Mouse (Mus musculus) lung, embryonic 14.5 days (tissue): ENCODE data around the gene Clasrp. TPM values are rescaled to one million over a fixed set of nuclear protein-coding genes. Genes with fewer than 3 reads are reported as not detected.

Experiments
- ATAC-seq: fragments of 200-750 bp; cut with Nextera tagmentation; 2 replicates; pipeline ENCODE4 v1.8.0; 2017; ENCODE audit warnings: mild to moderate bottlenecking, moderate TSS enrichment, moderate library complexity; ENCODE audit not compliant: insufficient read depth
- DNase-seq: peaks from one replicate; pipeline ENCODE4 v3.0.0-alpha.2; 2015
- H3K27ac ChIP-seq: fragments of 300-500 bp; sonication (generic); 2 replicates; pipeline ENCODE4 v1.5.1; 2014; ENCODE audit warnings: low read depth, mild to moderate bottlenecking, moderate library complexity
- H3K27me3 ChIP-seq: fragments of 300-500 bp; sonication (generic); 2 replicates; pipeline ENCODE4 v1.6.1; 2014; ENCODE audit warnings: low read length, control low read depth; ENCODE audit not compliant: insufficient read depth
- H3K36me3 ChIP-seq: fragments of 300-500 bp; sonication (generic); 2 replicates; pipeline ENCODE4 v1.6.1; 2014; ENCODE audit warnings: control low read depth; ENCODE audit not compliant: insufficient read depth
- H3K4me1 ChIP-seq: fragments of 300-500 bp; sonication (generic); 2 replicates; pipeline ENCODE4 v1.6.1; 2014; ENCODE audit warnings: antibody characterized with exemption, control low read depth; ENCODE audit not compliant: insufficient read depth
- H3K4me2 ChIP-seq: fragments of 300-500 bp; sonication (generic); 2 replicates; pipeline ENCODE4 v1.6.1; 2014; ENCODE audit warnings: mild to moderate bottlenecking
- H3K4me3 ChIP-seq: fragments of 300-500 bp; sonication (generic); 2 replicates; pipeline ENCODE4 v1.5.1; 2014; ENCODE audit warnings: low read depth, low read length
- H3K9ac ChIP-seq: fragments of 300-500 bp; sonication (generic); 2 replicates; pipeline ENCODE4 v1.6.1; 2014
- H3K9me3 ChIP-seq: fragments of 300-500 bp; sonication (generic); 2 replicates; pipeline ENCODE4 v1.6.1; 2016; ENCODE audit warnings: low read depth, low read length, control low read depth
- CTCF ChIP-seq: IDR thresholded peaks from 2 replicates; pipeline ENCODE4 v1.5.1; 2016; ENCODE audit warnings: antibody characterized with exemption, low read depth
- WGBS: fragments of 180-500 bp; shearing (Covaris S2); extraction: QIAGEN DNeasy Blood & Tissue Kit; methylation state at CpG from one replicate; pipeline ENCODE4 v1.1.7; 2014; 5-methylcytosine and 5-hydroxymethylcytosine counted together
- polyA plus RNA-seq: library from polyadenylated mRNA; unstranded; fragments of >200 nt; fragmentation: Nextera tagmentation; extraction: Ambion mirVana; gene quantifications from 2 replicates; pipeline ENCODE4 v1.2.1, GENCODE M21; 2014

Gene Clasrp
- polyA plus RNA-seq, 1 experiment from 2014 or later: 51.5 TPM

GRCm38 (mm10) chr7:19586269-19586668, 18.0 kb downstream of the Clasrp start:
- H3K27ac ChIP-seq: no peak overlapping the region
- ATAC-seq (no peak), DNase-seq (no peak)
- 80% methylated on average over 46 of the region's 46 CpGs for WGBS
- no peak for TF ChIP-seq CTCF
- no peaks in the 10 kb centered on the region for H3K27me3 ChIP-seq
- H3K4me2 ChIP-seq: no peak overlapping the region
- no peak overlapping the region for H3K4me3 ChIP-seq
- H3K9me3 ChIP-seq: no peaks in the 10 kb centered on the region
- H3K9ac ChIP-seq: no peak overlapping the region
- peaks cover 96% of the 10 kb centered on the region for H3K36me3 ChIP-seq
- H3K4me1 ChIP-seq: no peaks in the 10 kb centered on the region

GRCm38 (mm10) chr7:19580634-19581033, 23.7 kb downstream of the Clasrp start:
- Histone ChIP-seq H3K9ac (no peak overlapping the region), H3K36me3 (peaks cover 53% of the 10 kb centered on the region), H3K4me2 (no peak overlapping the region), H3K4me3 (no peak overlapping the region), H3K9me3 (no peaks in the 10 kb centered on the region), H3K27me3 (peaks cover 32% of the 10 kb centered on the region), H3K4me1 (0 out of 2 replicates have a peak, but pooled peaks cover 3% of the 10 kb centered on the region), H3K27ac (no peak overlapping the region)
- WGBS: 75% methylated on average over 8 of the region's 8 CpGs
- DNase-seq (no peak), ATAC-seq (no peak)
- TF ChIP-seq CTCF: no peak

- Histone ChIP-seq H3K9me3 (no peaks in the 10 kb centered on the region), H3K4me3 (no peak overlapping the region), H3K4me1 (0 out of 2 replicates have a peak, but pooled peaks cover 3% of the 10 kb centered on the region), H3K36me3 (peaks cover 44% of the 10 kb centered on the region), H3K27me3 (peaks cover 32% of the 10 kb centered on the region), H3K9ac (no peak overlapping the region), H3K4me2 (no peak overlapping the region), H3K27ac (no peak overlapping the region)
- WGBS: 85% methylated on average over 10 of the region's 10 CpGs
- ATAC-seq: no peak
- TF ChIP-seq CTCF: no peak
- DNase-seq: no peak
Measured at GRCm38 (mm10) chr7:19579751-19580150, 24.5 kb downstream of the Clasrp start.

GRCm38 (mm10) chr7:19578436-19578835, 25.9 kb downstream of the Clasrp start:
- 56% methylated on average over 4 of the region's 4 CpGs for WGBS
- no peak overlapping the region for H3K4me3 ChIP-seq

GRCm38 (mm10) chr7:19577877-19578414, 26.3 kb downstream of the Clasrp start:
- DNase-seq (no peak), ATAC-seq (no peak)
- no peaks in the 10 kb centered on the region for H3K9me3 ChIP-seq
- H3K27me3 ChIP-seq: peaks cover 32% of the 10 kb centered on the region
- H3K27ac ChIP-seq: no peak overlapping the region
- no peak for TF ChIP-seq CTCF
- peaks cover 27% of the 10 kb centered on the region for H3K36me3 ChIP-seq
- peak overlapping the region; percentile 78 for H3K4me2 ChIP-seq
- 13% methylated on average over 10 of the region's 10 CpGs for WGBS
- H3K4me3 ChIP-seq: peak overlapping the region; percentile 43
- H3K9ac ChIP-seq: no peak overlapping the region
- H3K4me1 ChIP-seq: 0 out of 2 replicates have a peak, but pooled peaks cover 3% of the 10 kb centered on the region

More at GRCm38 (mm10) chr7:19578436-19578835, 25.9 kb downstream of the Clasrp start:
- H3K27me3 ChIP-seq: peaks cover 32% of the 10 kb centered on the region
- DNase-seq (no peak), ATAC-seq (no peak)
- H3K36me3 ChIP-seq: peaks cover 31% of the 10 kb centered on the region
- no peak overlapping the region for H3K27ac ChIP-seq
- 0 out of 2 replicates have a peak, but pooled peaks cover 3% of the 10 kb centered on the region for H3K4me1 ChIP-seq
- peak overlapping the region; percentile 78 for H3K4me2 ChIP-seq
- no peaks in the 10 kb centered on the region for H3K9me3 ChIP-seq
- no peak for TF ChIP-seq CTCF
- H3K9ac ChIP-seq: no peak overlapping the region

- Histone ChIP-seq H3K4me3 (peak within 1 kb of the TSS; percentile 43), H3K4me1 (0 out of 2 replicates have a peak, but pooled peaks cover 3% of the 10 kb centered on the region), H3K27me3 (peaks cover 32% of the 10 kb centered on the region), H3K4me2 (peak within 1 kb of the TSS; percentile 78), H3K27ac (no peak within 1 kb of the TSS), H3K9ac (peak within 1 kb of the TSS; percentile 47), H3K36me3 (peaks cover 22% of the 10 kb centered on the region), H3K9me3 (no peaks in the 10 kb centered on the region)
- 1% methylated on average over 56 of the region's 56 CpGs for WGBS
- peak; percentile 57 for DNase-seq
- ATAC-seq: no peak
- TF ChIP-seq CTCF: no peak
Measured at GRCm38 (mm10) chr7:19577141-19577852, 27.0 kb downstream of the Clasrp start, which contains the start of the genes Zfp296 and Gemin7. Gene Zfp296 (plus strand): TSS chr7:19577287. Gene Gemin7 (minus strand): TSS chr7:19577595.

- DNase-seq (no peak), ATAC-seq (no peak)
- H3K27me3 ChIP-seq: peaks cover 32% of the 10 kb centered on the region
- H3K36me3 ChIP-seq: peaks cover 9% of the 10 kb centered on the region
- no peak overlapping the region for H3K4me2 ChIP-seq
- no peak overlapping the region for H3K4me3 ChIP-seq
- 61% methylated on average over 3 of the region's 3 CpGs for WGBS
- H3K27ac ChIP-seq: no peak overlapping the region
- no peak overlapping the region for H3K9ac ChIP-seq
- no peaks in the 10 kb centered on the region for H3K9me3 ChIP-seq
- TF ChIP-seq CTCF: no peak
- 0 out of 2 replicates have a peak, but pooled peaks cover 7% of the 10 kb centered on the region for H3K4me1 ChIP-seq
Measured at GRCm38 (mm10) chr7:19575559-19575958, 28.7 kb downstream of the Clasrp start.
